Mouse (Mus musculus): Measurements from ENCODE around the gene Klf16.
A peak's percentile ranks its signal among the peaks of the same experiment; 100 is the strongest.
"Not testable (repeated sequence)": the region's sequence is repeated elsewhere in the genome, so short reads cannot be mapped to it uniquely, and the experiment has no call there.

The Klf16 gene

DNA sequence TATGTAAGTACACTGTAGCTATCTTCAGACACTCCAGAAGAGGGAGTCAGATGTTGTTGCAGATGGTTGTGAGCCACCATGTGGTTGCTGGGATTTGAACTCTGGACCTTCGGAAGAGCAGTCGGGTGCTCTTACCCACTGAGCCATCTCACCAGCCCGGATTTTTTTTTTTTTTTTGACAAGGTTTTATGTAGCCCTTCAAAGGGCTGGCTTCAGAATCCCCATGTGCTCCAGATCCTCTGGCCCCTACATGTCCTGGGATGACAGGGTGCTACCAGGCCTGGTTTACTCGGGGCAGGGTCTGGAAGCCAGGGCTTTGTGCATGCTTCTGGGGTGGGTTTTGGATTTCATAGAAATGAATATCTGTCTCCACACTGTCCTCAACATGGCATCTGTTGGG, 28.6 kb upstream of the Klf16 start, which contains the start of gene Gm49322:
Gene Gm49322 (plus strand): TSS at position 301 of the 400 bp plus-strand sequence.
- DNase-seq (ENCODE audit: low spot score): not testable (repeated sequence)

DNA sequence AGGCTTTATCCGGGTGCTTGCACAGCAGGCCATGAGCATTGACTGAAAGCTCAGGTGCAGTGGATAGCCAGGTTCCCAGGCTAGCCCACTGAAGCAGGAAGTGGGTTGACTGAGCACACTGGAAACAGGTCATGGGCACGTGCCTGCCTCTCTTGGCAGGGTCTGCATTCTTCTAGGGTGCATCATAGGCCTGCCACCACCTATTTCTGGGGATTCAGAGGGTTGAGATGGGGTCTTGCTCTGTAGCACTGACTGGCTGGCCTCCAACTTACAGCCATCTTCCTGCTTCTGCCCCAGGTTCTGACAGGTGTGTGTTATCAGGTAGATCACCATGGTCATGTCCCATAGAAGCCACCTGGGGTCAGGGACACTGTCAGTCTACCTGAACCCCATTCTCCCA, 27.9 kb upstream of the Klf16 start:
- DNase-seq (ENCODE audit: low spot score): no peak

DNA sequence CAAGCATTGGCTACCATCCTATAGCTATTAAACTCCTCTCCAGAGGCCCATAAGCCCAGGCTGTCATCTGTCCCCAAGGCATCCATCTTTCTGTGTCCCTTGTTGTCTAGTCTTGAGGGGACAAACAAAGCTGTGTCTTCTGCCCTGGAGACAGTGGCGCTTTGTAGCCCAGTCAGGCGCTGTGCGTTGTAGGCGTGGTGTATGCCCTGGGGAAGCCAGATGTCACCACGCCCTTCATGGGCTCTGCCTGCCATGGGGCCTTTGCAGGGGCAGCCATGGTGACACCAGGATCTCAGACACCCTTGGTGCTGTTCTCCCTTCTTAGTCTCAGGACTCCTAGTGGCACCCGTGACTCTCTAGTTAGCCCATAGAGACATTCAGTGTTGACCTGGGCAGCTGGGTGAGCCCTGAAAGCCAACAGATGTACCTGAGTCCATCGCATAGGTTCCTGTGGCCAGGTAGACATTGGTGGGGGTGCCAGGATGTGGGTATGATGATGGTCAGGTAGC, 26.9 kb upstream of the Klf16 start:
- DNase-seq (ENCODE audit: low spot score): no peak

DNA sequence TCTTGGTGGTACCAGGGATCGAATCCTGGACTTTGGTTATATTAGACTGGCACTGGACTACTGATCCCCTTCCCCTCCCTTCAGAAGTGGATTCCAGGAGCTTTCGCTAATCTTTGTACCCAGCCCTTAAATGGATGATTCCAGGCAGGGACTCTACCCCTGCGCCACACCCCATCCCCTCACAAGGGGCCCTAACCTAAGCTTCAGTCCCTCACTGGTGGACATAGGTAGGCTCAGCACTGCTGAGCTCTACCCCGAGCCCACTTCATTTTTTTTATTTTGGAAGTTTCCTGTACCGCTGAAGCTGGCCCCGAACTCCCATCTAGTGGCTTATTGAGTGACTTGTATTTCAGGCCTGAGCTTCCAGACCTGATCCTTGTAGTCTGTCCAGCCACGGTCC, 26.2 kb upstream of the Klf16 start:
- no peak for DNase-seq (ENCODE audit: low spot score)

GRCm38 (mm10) chr10:80602698-80603325, 25.7 kb upstream of the Klf16 start, which contains the start of the genes Scamp4 and Adat3:
Gene Scamp4 (plus strand): TSS chr10:80602872.
Gene Adat3 (plus strand): TSS chr10:80602880.
- DNase-seq (ENCODE audit: low spot score): peak; percentile 96

DNA sequence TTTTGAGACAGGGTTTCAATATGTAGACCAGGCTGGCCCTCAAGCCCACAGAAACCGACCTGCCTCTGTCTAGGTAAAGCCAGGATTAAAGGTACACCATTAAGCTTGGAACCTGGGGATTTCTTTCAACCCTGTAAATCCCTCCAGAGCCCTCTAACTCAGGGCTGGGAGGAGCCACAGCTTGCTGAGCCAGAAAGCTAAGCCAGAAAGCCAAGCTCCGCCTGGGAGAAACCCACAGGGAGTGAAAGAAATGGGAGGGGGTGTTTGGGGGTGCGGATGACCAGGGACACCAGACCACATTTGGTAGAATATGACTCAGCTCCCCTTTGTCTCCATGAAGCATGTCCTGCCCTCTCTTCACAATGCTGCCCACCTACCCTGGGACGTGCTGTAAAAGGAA, 19.2 kb upstream of the Klf16 start:
- DNase-seq (ENCODE audit: low spot score): no peak

DNA sequence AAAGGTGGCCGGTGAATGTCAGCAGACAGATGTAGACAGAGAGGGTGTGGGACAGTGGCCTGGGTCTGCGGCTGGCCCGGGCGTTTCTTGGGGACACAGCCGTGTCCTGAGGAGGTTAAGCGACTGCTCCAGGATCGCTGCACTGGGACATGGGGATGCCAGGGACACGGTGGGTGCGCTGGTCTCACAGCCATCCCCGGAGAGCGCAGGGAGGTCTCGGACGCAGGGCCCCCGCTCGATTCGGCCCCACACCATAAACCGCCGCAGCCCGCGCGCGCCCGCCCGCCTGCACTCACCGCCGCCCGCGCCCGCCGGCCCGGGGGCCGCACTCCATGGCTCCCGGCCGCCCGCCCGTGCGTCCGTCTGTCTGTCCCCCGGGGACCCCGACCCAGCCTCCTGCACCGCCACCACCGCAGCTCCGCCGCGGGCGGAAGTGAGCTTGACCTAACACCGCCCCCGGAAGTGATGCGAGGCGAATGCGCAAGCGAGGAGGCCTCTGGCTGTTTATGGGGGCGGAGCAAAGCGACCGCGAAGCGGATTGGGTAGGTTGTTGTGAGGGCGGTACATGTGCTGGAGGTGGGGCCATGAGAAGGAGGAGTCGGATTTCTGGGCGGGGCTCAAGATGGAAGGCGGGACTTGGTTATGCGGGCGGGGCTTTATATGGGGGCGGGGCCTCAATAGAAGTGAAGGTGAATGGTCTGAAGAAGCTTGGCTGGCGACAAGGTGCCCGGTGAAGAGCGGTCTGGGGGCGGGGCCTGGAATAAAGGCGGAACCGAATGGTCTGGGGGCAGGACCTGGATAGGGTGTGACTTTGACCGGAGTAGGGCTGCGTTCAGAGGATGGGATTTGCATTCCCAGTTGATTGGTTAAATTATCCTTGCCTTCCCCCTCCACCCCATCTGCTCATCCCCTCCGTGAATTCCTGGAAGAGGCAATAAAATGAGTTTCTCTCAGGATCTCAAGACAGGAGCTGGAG, 13.0 kb upstream of the Klf16 start, which contains the start of gene Abhd17a:
Gene Abhd17a (minus strand): TSS at position 463 of the 976 bp plus-strand sequence.
- peak; percentile 74 for DNase-seq (ENCODE audit: low spot score)

GRCm38 (mm10) chr10:80589127-80589878, 12.2 kb upstream of the Klf16 start:
- no peak for DNase-seq (ENCODE audit: low spot score)

DNA sequence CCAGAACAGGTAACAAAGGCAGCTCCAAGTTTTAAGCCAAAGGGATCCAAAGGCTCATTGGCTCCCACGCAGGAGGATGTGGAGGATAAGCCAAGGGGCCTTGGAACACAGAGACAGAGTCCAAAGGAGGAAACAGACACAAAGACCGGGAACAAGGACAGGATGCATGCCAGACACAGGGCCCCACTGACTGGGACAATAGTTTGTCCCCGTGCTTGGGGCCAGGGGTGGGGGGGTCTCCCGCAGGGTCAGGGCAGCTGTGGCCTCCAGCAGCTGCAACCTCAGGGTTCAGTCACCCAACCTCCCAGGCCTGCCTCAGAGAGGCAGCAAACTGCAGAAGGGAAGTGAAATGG, 10.2 kb upstream of the Klf16 start:
- DNase-seq (ENCODE audit: low spot score): no peak

GRCm38 (mm10) chr10:80586407-80587304, 9.5 kb upstream of the Klf16 start:
- no peak for DNase-seq (ENCODE audit: low spot score)

GRCm38 (mm10) chr10:80585581-80585980, 8.5 kb upstream of the Klf16 start:
- DNase-seq (ENCODE audit: low spot score): no peak

- no peak for DNase-seq (ENCODE audit: low spot score)
Observed at GRCm38 (mm10) chr10:80584642-80585552, 7.8 kb upstream of the Klf16 start.

GRCm38 (mm10) chr10:80584045-80584488, 6.9 kb upstream of the Klf16 start:
- DNase-seq (ENCODE audit: low spot score): no peak

GRCm38 (mm10) chr10:80583047-80583446, 5.9 kb upstream of the Klf16 start:
- DNase-seq (ENCODE audit: low spot score): no peak

DNA sequence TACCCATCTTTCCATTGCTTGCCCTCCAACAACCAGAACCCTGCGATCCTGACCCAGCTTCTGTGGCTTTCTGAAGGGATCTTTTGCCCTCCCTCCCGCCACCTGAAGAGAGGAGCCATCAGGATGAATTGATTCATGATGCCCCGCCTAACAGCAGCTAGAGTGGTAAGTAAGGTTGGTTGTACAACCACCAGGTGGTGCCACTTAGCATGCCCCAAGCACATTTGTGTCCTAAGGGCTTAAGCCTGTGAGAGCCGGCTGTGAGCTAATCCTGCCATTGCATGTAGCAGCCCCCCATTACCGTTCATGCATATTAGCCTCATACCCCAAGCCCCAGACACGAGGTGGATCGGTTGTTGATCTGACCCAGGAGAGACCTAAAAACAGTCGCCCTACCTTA, 1.8 kb upstream of the Klf16 start:
- no peak for DNase-seq (ENCODE audit: low spot score)

DNA sequence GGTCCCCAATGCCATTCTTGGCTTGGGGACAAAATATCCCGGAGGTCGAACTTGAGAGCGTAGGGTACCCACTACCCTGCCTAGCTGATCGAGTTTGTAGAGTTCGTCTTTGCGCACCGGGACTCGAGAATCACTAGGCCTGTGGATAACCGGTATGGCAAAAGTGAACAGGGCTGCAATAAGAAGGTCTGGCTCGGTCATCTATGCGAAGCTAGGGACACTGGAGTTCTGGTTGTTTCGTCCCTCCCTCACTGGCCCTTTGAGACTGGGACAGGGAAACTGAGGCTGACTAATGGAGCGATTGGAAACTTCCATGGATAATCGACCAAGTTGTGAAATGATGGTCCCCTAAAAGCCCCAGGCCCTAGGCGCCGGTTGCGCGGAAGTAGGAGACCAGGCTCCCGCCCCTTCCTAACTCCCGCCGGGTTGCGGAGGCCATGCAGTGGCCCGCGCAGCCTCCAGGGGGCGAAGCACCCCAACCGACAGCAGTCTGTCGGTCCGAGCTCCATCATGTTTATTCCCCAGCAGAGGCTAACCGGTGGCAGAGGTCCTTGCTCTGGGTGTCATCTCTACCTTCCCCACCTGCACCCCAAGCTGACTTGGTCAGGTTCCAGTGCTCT, 1.1 kb upstream of the Klf16 start:
- no peak for DNase-seq (ENCODE audit: low spot score)

DNA sequence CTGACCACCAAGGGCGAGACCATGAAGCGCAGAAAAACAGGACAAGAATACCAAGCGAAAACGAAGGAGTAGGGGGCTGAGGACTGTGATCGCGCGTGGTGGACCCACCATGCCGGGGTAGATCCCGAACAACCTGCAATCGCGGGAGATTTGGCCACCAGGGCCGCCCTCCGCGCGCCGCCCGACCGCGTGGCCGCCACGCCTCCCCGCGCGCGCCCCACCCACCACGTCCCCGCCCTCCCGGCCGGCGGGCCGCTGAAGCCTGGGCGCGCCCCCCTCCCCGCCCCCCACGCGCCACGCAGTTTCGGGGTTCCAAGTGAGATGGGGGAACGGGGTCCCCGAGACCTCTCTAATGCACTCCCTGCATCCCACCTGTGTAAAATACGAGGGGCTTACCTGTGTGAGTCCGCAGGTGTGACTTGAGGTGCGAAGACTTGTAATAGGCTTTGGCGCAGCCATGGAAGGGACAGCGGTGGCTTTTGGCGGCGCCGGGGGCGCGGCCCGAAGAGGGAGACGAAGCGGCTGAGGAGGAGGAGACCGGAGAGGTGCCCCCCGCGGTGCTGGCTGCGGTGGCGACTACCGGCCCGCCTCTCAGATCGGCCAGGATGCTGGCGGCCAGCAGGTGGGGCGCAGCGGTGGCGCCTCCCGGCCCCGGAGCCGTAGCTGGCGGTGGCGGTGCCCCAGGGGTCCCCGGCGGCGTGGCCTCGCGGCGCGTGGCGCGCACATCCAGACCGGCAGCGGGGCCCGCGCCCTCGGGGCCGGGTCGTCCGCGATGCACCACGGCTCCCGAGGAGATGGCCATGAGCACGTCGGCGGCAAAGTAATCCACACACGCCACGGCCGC, 548 bp downstream of the Klf16 start:
- no peak for DNase-seq (ENCODE audit: low spot score)

- DNase-seq (ENCODE audit: low spot score): no peak
Observed at GRCm38 (mm10) chr10:80575925-80576324, 1.2 kb downstream of the Klf16 start.

- DNase-seq (ENCODE audit: low spot score): no peak
Observed at GRCm38 (mm10) chr10:80574896-80575295, 2.2 kb downstream of the Klf16 start.
